Mouse (Mus musculus): ENCODE results near the gene Aldh2. TPM values are rescaled to one million over a fixed set of nuclear protein-coding genes. Genes with fewer than 3 reads are reported as not detected.
"Not testable (repeated sequence)": the region's sequence is repeated elsewhere in the genome, so short reads cannot be mapped to it uniquely, and the experiment has no call there.

The Aldh2 gene
- polyA plus RNA-seq, 1 experiment from 2014 or later: 251 TPM

DNA sequence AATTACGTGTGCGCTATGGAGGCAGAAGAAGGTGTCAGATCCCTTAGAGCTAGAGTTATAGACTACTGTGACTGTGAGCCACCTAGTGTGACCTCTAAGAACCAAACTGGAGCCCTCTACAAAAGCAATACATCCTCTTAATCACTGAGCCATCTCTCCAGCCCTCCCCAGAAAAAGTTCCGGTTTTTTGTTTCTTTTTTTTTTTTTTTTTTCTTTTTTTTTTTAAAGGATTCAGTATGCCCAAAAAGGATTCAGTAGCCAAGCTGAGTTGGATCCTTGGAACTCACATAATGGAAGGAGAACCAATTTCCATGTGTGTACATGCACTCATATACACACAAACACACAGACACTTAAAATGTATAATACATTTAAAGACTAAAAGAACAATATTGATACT, 50.3 kb downstream of the Aldh2 start:
- Histone ChIP-seq H3K27ac (no peak overlapping the region), H3K27me3 (no peaks in the 10 kb centered on the region), H3K4me2 (no peak overlapping the region), H3K9me3 (no peaks in the 10 kb centered on the region), H3K4me3 (no peak overlapping the region), H3K36me3 (peaks cover 3% of the 10 kb centered on the region; the same call in 1 of the 2 replicates), H3K4me1 (peaks cover 21% of the 10 kb centered on the region), H3K9ac (no peak overlapping the region)
- 82% methylated on average over 3 of the region's 3 CpGs for WGBS
- ATAC-seq (ENCODE audit: insufficient number of reproducible peaks, low FRiP score, low TSS enrichment, low read depth): no peak

DNA sequence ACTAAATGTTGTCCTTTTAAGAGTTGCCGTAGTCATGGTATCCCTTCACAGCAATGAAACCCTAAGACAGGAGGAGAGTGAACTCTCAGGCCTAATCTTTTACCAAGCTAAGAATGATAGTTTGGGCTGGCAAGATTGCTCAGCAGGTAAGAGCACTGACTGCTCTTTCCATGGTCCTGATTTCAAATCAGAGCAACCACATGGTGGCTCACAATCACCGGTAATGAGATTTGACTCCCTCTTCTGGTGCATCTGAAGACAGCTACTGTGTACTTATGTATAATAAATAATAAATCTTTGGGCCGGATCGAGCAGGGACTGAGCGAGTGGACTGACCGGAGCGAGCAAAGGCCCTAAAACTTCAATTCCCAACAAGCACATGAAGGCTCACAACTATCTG, 52.4 kb downstream of the Aldh2 start:
- Histone ChIP-seq H3K9ac (no peak overlapping the region), H3K4me3 (no peak overlapping the region), H3K4me1 (peaks cover 17% of the 10 kb centered on the region), H3K4me2 (no peak overlapping the region), H3K36me3 (peaks cover 23% of the 10 kb centered on the region), H3K27ac (no peak overlapping the region), H3K27me3 (no peaks in the 10 kb centered on the region), H3K9me3 (no peaks in the 10 kb centered on the region)
- ATAC-seq (ENCODE audit: insufficient number of reproducible peaks, low FRiP score, low TSS enrichment, low read depth): no peak
- WGBS: 80% methylated on average over 7 of the region's 7 CpGs

DNA sequence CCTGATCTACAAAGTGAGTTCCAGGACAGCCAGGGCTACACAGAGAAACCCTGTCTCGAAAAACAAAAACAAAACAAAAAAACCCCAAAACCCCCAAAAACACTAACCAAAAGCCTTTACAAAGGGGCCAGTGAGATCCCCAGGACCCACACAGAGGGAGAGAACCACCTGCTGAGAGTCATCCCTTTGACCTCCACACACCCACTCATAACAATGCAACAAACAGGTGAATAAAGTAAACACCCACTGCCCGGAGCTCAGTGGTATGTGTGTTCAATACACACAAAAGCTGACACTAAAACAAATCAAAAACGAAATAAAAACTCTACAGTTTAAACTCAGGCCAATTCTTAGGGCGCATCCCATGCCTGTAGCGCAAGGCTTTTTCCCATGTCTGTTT, 53.6 kb downstream of the Aldh2 start:
- H3K4me1 ChIP-seq: peaks cover 17% of the 10 kb centered on the region
- H3K4me3 ChIP-seq: no peak overlapping the region
- H3K27ac ChIP-seq: no peak overlapping the region
- ATAC-seq (ENCODE audit: insufficient number of reproducible peaks, low FRiP score, low TSS enrichment, low read depth): no peak
- H3K27me3 ChIP-seq: no peaks in the 10 kb centered on the region
- WGBS: 90% methylated on average over 5 of the region's 5 CpGs
- no peaks in the 10 kb centered on the region for H3K9me3 ChIP-seq
- H3K36me3 ChIP-seq: peaks cover 34% of the 10 kb centered on the region
- no peak overlapping the region for H3K9ac ChIP-seq
- H3K4me2 ChIP-seq: no peak overlapping the region

DNA sequence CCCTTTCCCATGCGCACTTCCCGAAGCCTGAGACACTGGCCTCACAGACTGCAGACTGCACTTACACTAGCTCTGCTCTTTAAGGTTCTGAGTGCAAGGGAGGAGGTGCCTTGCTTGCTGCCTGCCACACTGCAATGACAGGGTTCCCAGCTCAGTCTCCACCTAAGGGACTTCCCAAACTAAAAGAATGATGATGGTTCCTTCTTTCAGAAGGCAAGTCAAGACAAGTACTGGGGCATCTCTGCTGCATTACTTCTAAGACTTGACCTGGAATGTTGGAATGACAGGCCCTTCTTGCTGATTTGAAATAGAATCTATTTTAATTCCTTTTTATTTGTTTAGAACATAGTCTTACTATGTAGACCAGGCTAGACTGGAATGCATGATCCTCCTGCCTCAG, 56.0 kb downstream of the Aldh2 start:
- Histone ChIP-seq H3K27me3 (no peaks in the 10 kb centered on the region), H3K4me1 (no peaks in the 10 kb centered on the region; the same call in 1 of the 2 replicates), H3K9me3 (no peaks in the 10 kb centered on the region), H3K9ac (no peak overlapping the region), H3K4me3 (no peak overlapping the region), H3K36me3 (peaks cover 56% of the 10 kb centered on the region), H3K27ac (no peak overlapping the region), H3K4me2 (no peak overlapping the region)
- ATAC-seq (ENCODE audit: insufficient number of reproducible peaks, low FRiP score, low TSS enrichment, low read depth): no peak
- WGBS: 75% methylated on average over 2 of the region's 2 CpGs

DNA sequence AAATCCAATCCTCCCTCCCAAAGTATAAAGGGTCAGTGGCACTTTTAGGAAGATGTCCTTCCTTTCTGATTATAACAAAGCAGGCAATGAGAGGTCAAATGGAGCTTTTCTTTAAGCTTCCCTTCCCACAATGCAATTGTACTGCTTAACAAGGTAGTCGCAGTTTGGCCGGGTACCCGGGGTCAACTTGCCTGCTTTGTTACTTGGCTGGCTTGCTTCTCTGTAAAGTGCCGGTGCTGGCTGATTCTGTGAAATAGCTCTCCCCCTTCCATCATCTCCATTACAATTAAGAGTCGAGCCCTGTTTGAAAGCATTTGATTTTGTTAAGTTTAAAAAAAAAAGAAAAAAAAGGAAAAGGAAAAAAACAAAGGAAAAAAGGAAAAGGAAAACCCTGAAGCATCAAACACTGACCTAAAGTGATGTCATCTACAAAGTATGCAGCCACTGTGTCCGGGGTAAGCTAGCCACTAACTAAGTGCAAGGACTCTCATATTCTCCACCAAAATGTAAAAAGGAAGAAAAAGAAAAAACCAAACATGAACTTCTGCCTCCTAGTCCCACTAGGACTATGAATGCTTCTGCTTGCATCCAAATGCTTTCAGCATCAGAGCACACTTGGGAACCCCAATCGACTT, 56.6 kb downstream of the Aldh2 start:
- no peak overlapping the region for H3K27ac ChIP-seq
- no peak overlapping the region for H3K4me3 ChIP-seq
- H3K36me3 ChIP-seq: peaks cover 62% of the 10 kb centered on the region
- no peak for ATAC-seq (ENCODE audit: insufficient number of reproducible peaks, low FRiP score, low TSS enrichment, low read depth)
- no peak overlapping the region for H3K4me2 ChIP-seq
- WGBS: 78% methylated on average over 7 of the region's 7 CpGs
- H3K9me3 ChIP-seq: no peaks in the 10 kb centered on the region
- no peaks in the 10 kb centered on the region for H3K4me1 ChIP-seq
- H3K9ac ChIP-seq: no peak overlapping the region
- H3K27me3 ChIP-seq: no peaks in the 10 kb centered on the region

DNA sequence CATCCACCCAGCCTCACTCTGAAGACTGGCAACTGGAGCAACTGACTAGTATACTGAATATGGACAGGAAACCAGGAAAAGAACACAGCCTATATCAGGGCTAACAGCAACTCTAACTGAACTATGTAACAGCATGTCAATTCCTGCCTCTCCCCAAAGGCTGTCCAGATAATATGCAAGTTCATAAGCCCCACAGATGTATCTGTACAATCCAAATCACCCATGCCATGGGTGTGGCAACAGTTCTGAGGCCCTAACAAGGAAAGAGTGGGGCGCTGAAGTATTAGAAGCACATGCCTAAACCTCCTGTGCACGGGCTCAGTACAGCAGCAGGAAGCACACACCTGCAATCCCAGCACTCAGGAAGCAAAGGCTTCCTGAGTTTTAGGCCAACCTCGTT, 58.5 kb downstream of the Aldh2 start:
- Histone ChIP-seq H3K27me3 (no peaks in the 10 kb centered on the region), H3K4me3 (no peak overlapping the region), H3K9ac (no peak overlapping the region), H3K9me3 (no peaks in the 10 kb centered on the region), H3K4me1 (no peaks in the 10 kb centered on the region), H3K4me2 (no peak overlapping the region), H3K36me3 (peaks cover 77% of the 10 kb centered on the region), H3K27ac (no peak overlapping the region)
- WGBS: 92% methylated on average over 3 of the region's 3 CpGs
- no peak for ATAC-seq (ENCODE audit: insufficient number of reproducible peaks, low FRiP score, low TSS enrichment, low read depth)

DNA sequence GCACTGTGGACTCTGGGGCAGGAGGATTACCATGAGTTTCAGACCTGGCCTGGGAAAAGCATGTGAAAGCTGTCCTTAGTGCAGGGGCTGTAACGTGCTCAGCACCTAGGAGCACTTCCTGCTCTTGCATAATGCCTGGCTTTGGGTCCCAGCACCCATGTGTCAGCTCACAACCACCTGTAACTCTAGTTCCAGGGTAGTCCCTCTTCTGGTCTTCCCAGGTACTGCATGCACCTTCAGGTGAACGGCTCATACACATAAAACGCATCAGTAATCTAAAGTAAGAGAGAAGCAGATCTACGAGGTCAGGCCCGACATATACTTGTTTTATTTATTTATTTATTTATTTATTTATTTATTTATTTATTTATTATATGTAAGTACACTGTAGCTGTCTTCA, 59.1 kb downstream of the Aldh2 start:
- no peak for ATAC-seq (ENCODE audit: insufficient number of reproducible peaks, low FRiP score, low TSS enrichment, low read depth)
- Histone ChIP-seq H3K9ac (no peak overlapping the region), H3K27me3 (no peaks in the 10 kb centered on the region), H3K4me3 (no peak overlapping the region), H3K4me1 (no peaks in the 10 kb centered on the region), H3K27ac (no peak overlapping the region), H3K9me3 (no peaks in the 10 kb centered on the region), H3K36me3 (peaks cover 82% of the 10 kb centered on the region), H3K4me2 (no peak overlapping the region)
- WGBS: 93% methylated on average over 5 of the region's 5 CpGs

DNA sequence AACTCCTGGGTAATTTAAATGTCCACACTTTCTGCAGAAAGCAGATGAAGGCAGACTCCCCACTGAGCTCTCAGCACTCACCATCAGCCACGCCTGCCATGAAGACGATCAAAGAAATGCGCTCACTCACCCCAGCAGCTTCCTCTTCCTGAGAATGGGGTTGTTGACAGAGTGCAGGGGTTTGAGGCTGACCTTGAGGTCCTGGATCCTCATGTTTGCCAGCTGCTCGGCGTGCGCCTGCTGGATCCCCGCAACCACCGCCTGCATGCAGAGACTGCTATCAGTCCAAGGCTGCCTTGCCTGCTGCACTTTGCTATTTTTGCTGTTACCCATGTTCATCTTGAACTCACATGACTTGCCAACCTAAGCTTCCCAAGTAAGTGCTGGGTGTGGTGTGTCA, 66.7 kb downstream of the Aldh2 start:
- H3K9ac ChIP-seq: no peak overlapping the region
- H3K4me1 ChIP-seq: no peaks in the 10 kb centered on the region
- H3K36me3 ChIP-seq: peaks cover 82% of the 10 kb centered on the region
- no peaks in the 10 kb centered on the region for H3K27me3 ChIP-seq
- no peak overlapping the region for H3K27ac ChIP-seq
- no peak for ATAC-seq (ENCODE audit: insufficient number of reproducible peaks, low FRiP score, low TSS enrichment, low read depth)
- no peaks in the 10 kb centered on the region for H3K9me3 ChIP-seq
- no peak overlapping the region for H3K4me3 ChIP-seq
- WGBS: 82% methylated on average over 8 of the region's 8 CpGs
- no peak overlapping the region for H3K4me2 ChIP-seq

DNA sequence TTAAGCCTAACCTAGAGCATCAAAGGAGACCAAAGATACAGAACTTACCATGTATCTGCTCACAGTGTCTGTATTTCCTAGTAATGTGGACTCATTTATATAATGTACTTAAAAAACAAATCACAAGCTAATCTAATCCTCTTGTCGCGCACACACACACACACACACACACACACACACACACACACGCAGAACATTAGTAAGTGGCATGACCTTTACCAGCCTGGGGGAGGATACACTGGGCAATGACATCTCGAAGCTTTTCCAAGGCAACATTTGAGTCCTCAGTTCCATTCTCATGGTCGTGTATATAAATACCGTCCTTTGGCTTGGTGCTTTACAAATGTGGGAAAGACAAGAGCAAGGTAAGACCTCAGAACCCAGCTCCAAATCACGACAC, 67.1 kb downstream of the Aldh2 start:
- no peaks in the 10 kb centered on the region for H3K9me3 ChIP-seq
- H3K36me3 ChIP-seq: peaks cover 83% of the 10 kb centered on the region
- H3K9ac ChIP-seq: no peak overlapping the region
- 81% methylated on average over 7 of the region's 7 CpGs for WGBS
- H3K27me3 ChIP-seq: no peaks in the 10 kb centered on the region
- H3K27ac ChIP-seq: no peak overlapping the region
- no peaks in the 10 kb centered on the region for H3K4me1 ChIP-seq
- H3K4me2 ChIP-seq: no peak overlapping the region
- ATAC-seq (ENCODE audit: insufficient number of reproducible peaks, low FRiP score, low TSS enrichment, low read depth): no peak
- H3K4me3 ChIP-seq: no peak overlapping the region

DNA sequence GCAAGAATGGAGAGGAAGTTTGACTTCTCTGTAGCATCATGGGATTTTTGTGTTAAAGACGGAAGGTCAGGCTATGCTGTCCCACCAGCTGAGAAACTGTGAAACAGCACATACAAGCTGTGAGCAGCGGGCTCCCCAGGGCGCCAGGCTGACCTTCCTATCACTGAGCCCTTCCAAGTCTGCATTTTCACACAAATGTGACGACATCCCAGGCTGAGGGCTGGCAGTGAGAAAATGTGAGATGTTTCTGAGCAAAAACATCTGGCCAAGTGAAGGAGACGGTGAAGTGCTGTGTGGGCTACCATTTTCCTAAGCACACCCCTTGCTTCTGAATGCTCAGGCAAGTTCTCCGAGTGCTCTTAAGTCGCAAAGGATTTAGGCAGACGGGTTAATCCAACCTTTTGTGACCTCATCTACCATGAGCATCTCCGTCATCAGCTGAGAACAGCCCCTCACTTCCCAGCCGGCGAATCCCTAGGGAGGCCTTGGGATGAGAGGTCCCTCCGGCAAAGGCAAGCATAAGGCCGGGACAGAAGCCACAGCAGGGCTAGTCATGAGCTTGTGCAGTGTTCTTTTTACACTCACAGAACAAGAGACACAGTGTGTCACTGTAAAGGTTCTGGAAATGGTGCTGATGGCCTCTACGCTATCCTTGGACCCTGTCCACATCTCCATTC, 67.7 kb downstream of the Aldh2 start:
- 85% methylated on average over 14 of the region's 14 CpGs for WGBS
- no peaks in the 10 kb centered on the region for H3K4me1 ChIP-seq
- no peak overlapping the region for H3K4me2 ChIP-seq
- H3K9me3 ChIP-seq: no peaks in the 10 kb centered on the region
- no peak overlapping the region for H3K9ac ChIP-seq
- no peak overlapping the region for H3K27ac ChIP-seq
- no peak overlapping the region for H3K4me3 ChIP-seq
- H3K36me3 ChIP-seq: peaks cover 83% of the 10 kb centered on the region
- no peaks in the 10 kb centered on the region for H3K27me3 ChIP-seq
- no peak for ATAC-seq (ENCODE audit: insufficient number of reproducible peaks, low FRiP score, low TSS enrichment, low read depth)

DNA sequence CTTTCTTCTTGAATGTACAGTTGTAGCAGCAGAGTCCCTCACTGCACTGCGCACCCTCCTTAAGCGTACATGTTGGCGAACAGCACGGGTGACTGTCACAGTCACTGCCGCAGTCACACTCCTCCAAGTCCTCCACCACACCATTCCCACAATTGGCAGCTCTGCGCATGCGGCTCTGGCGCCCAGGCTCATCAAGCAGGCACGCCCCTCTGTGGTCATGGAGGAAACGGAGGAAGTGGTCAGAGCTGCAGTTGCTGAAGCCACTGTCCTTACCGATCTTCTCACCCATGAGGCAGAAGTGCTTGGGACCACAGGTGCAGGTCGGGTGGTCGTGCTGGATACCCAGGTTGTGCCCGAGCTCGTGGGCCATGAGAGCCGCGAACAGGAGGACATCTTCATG, 73.9 kb downstream of the Aldh2 start:
- not testable (repeated sequence) for H3K4me2 ChIP-seq; ATAC-seq (ENCODE audit: insufficient number of reproducible peaks, low FRiP score, low TSS enrichment, low read depth); H3K4me1 ChIP-seq; H3K4me3 ChIP-seq; H3K27me3 ChIP-seq; H3K9me3 ChIP-seq; H3K9ac ChIP-seq; H3K27ac ChIP-seq
- 84% methylated on average over 10 of the region's 17 CpGs for WGBS
- peaks cover 48% of the 10 kb centered on the region for H3K36me3 ChIP-seq

DNA sequence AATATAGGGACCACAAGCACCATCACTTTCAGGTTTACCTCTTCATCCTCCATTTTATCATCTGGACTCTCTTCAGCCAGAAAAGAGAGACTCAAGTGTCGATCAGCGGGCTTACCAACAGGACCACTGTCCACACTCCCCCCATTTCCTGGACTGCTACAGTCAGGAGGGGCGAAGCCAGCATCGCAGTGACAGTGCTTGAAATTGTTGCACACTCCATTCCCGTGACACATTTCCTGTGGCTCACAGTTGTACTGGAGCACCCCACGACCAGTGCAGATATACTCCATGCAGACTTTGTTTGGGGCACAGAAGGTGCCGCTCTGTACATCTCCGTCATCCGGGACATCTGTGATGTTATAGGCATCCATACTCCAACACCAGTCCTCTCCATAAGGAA, 74.6 kb downstream of the Aldh2 start:
- H3K4me1 ChIP-seq: no peaks in the 10 kb centered on the region
- H3K36me3 ChIP-seq: peaks cover 40% of the 10 kb centered on the region
- no peak overlapping the region for H3K9ac ChIP-seq
- WGBS: 93% methylated on average over 9 of the region's 9 CpGs
- H3K27ac ChIP-seq: no peak overlapping the region
- no peak for ATAC-seq (ENCODE audit: insufficient number of reproducible peaks, low FRiP score, low TSS enrichment, low read depth)
- H3K9me3 ChIP-seq: no peaks in the 10 kb centered on the region
- H3K27me3 ChIP-seq: no peaks in the 10 kb centered on the region
- H3K4me3 ChIP-seq: no peak overlapping the region
- H3K4me2 ChIP-seq: no peak overlapping the region
